Mouse (Mus musculus) mature B cell (primary cell): ENCODE measurements around the gene Dynlt1f.
"Not testable (repeated sequence)": the region's sequence is repeated elsewhere in the genome, so short reads cannot be mapped to it uniquely, and the experiment has no call there.

Experiments
- in situ Hi-C: fragments of 300-500 bp; cut with MboI; formaldehyde crosslinking; loops from 2 replicates; pipeline ENCODE4 v1.14.3; 2019

Dynlt1f gene

DNA sequence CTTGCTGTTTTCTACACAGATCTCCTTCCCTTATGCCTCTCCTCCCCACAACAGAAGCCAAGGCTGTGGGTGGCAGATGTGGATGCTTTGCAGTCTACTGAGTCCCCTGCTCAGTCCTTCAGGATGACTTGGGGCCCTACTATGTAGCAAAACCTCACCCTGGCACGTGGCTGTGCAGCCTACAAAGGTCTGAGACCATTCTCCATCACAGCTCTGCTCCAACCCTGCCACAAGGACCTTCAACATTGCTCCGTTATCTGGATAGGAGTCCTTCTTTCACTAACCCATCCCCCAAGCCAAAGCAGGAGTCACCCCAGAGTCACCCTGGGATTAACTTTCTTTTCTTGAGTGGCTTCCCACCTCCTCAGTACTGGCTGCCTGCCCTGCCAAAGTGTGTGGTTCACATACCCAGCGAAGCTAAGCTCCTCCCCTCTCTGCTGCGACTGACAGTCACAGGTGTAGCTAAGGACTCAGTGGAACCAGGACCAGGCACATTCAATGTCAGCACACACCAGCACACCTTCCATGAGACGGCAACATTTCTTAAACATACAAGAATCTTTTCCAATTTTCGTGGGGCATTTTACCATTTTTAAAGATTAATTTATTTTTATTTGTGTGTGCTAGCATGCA lies 30.7 kb downstream of the Dynlt1f start:
- in situ Hi-C loops: not testable (repeated sequence)

DNA sequence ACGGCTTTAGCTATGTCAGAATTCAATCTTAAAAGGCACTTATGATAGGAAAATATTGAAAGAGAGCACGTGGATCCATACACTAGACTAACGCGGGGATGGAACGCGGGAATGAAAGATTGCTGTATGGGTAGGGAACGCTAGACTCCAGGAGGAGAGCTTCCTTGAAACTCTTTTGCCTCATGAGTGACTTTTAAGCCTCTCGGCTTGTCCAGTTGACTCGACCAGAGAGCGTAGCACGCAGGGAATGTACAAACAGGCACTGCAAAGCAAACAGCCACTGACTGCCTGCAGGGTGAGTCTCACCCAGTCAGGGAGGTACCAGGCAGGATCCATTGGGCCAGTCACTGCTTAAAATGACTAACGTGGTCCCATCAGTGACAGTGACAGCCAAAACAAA lies 33.7 kb downstream of the Dynlt1f start:
- in situ Hi-C loops: not testable (repeated sequence)

DNA sequence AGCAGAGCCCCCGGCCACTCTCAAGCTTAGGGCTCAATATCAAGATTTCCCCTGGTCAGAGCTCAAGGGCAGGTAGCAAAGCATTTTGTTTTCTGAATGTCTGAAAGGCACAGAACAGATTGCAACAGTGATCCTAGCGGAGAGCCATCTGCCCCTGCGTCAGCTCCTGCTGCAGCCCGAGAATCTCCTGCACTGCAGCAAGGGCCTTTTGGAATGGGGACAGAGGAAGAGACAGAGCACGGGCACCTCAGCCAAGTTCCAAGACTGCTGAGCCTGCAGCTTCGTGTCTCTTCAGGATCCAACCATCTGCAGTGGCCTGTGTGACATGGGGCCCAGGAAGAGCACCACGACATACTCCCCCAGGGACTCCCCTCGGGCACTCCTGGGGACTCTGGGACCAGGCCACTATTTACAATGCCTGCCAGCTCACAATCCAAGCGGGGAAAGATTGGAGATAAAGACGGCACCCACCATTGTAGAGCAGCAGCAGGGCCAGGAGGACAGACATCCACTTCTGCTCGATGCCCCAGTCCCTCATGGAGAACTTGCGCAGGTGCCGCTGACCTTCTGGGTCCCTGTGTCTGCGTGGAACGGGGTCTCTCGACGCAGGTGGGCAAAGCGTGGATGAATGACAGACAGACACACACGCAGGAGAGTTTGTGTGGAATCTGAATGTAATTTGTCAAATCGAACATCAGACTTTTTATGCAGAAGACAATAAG lies 34.8 kb downstream of the Dynlt1f start:
- in situ Hi-C loops: not testable (repeated sequence)

DNA sequence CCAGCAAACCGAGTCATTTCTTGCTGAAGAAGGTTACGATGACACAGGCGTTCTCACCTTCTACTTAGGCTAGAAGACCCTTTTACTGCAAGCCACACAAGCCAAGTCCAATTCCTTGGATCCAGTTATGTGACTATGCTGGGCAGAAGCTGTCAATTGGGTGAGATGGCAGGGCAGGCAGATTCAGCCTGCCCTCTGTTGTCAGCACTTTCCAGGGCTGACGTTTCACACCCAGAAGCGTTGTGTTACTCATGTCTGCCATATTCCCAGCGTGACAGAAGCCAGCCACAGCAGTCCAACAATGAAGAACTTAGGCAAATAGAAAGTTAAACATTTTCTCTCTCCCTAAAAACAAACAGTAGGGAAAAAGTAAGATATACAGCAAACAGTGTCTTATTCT lies 35.7 kb downstream of the Dynlt1f start:
- in situ Hi-C loops: not testable (repeated sequence)

DNA sequence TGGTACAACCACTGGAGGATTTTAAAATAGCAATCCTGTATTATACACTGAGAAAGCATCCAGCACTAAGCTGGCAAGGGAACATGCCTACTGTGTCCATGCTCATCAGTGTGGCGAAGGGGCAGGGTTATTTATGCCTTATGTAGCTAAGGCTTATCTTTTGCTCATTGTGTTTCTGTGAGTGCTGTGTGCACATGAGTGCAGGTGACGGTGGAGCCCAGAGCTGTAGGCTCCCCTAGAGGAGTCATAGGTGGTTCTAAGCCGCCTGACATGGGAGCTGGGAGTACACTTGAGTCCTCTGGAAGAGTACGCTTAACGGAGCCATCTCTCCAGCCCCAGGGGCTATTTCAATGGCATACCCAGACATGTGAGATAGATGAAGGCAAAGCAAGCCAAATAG lies 36.4 kb downstream of the Dynlt1f start:
- in situ Hi-C loops: not testable (repeated sequence)

DNA sequence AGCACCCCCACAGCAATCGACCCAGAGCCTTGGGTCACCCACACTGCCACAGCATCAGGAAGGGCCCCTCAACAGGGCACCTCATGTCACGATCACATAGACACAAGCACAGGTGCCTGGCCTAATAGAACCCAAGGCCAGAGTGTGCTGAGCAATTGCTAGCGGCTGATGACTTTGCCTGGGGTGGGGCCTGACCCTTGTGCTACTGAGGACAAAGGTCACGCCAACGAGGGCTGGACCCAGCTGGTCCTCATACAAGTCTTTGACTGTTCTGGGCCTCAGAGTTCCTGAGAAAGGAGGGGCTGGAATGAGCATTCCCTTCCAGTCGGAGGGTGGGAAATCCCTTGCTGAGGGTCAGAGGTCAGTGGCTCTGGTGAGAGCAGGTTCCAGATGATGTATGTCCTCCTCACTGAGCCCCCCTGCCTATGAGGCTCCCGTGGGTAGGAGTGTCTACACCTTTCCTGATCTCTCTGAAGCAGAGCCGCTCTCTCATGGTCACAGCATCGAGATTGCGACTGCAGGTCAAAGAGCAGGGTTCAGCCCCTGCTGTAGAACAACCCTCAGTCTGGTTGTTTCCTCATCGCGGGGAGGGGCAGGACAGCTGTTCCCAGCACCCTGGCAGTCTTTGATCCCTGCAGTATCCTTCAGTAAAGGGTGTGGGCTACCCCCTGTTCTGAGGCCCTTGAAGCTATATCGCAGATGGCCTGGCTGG lies 37.9 kb downstream of the Dynlt1f start:
- in situ Hi-C loops: not testable (repeated sequence)

DNA sequence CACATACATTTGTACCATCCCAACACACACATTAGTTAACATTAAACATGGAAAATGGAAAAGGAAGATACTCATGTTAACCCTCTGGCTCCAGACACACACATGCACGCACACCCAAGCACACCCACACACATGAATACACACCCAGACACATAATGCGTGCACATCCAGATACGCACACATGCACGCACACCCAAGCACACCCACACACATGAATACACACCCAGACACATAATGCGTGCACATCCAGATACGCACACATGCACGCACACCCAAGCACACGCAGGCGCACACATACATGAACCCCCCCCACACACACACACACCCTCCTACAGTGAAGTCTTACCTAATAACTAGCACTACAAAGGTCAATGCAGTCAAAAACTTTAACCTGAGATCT lies 39.0 kb downstream of the Dynlt1f start:
- in situ Hi-C loops: not testable (repeated sequence)

DNA sequence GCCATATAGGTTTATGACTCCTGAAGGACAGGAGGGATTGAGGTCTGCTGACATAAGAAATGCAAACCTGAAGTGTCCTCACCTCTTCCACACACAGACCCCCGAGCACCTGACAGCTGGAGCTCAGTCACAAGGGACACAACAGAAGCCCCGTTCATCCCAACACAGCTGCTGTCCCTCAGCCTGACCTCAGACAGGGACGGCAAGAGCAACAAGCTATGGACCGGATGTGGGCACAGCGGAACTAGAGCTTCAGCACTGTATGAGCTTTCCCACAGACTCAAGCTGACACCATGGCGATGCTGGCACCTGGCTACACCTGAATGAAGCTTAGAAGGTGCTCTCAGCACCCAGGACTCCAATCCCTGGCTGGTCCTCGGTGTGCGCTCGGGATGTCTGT lies 41.4 kb downstream of the Dynlt1f start:
- in situ Hi-C loops: not testable (repeated sequence)

DNA sequence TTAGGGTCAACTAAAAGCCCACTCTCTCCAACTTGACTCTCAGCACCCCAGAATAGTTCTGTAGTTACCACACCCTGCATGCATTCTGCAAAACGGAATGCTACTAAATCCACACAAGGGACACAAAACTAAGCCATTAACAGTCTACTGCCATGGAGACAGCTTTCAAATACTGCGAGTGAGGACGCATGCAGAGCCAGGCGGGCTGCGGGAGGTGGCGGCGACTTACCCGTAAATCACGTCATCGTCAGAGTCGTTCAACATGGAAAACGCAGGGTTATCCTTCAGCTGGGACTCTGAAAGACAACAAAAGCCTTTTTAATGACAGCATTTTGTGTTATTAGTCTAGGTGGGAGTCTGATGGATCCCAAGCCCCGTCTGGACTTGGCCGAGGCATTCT lies 42.2 kb downstream of the Dynlt1f start:
- in situ Hi-C loops: not testable (repeated sequence)

DNA sequence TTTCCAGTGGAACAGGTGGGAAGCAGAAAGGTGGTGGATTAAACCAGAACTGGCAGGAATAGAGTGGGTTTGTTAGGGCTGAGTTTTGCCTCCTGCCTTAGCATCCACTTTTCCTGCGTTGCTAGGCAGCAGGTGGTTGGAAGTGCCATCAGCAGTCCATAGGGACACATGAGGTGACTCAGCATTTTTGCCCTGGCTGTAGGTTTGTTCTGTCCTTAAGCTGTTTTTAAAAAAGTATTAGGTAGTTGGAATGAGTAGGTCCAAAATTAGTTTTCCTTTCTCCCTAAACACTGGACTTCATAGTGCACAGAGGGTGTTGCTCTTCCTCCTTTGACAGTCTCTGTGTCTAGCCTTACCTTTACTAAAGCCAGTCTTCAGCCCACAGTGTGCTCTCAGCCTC lies 50.4 kb downstream of the Dynlt1f start:
- in situ Hi-C loops: not testable (repeated sequence)

DNA sequence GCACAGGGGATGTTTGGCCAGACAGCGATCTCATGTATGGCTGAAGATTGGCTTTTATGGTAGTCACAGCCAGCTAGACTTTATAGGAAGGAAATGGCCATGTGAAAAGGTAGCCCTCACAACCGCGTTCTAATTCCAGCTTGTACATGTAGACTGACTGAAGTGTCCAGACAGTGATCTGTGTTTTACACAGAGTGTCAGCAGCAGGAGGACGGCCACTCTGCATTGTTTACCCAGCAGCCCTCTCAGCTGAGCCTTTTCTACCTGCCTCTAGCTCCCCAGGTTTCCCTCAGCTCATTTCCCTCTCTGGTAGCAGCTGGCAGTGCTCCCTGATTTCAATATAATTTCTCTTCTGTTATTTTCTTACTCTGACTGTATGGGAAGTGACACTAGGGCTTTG lies 53.5 kb downstream of the Dynlt1f start:
- in situ Hi-C loops: not testable (repeated sequence)

DNA sequence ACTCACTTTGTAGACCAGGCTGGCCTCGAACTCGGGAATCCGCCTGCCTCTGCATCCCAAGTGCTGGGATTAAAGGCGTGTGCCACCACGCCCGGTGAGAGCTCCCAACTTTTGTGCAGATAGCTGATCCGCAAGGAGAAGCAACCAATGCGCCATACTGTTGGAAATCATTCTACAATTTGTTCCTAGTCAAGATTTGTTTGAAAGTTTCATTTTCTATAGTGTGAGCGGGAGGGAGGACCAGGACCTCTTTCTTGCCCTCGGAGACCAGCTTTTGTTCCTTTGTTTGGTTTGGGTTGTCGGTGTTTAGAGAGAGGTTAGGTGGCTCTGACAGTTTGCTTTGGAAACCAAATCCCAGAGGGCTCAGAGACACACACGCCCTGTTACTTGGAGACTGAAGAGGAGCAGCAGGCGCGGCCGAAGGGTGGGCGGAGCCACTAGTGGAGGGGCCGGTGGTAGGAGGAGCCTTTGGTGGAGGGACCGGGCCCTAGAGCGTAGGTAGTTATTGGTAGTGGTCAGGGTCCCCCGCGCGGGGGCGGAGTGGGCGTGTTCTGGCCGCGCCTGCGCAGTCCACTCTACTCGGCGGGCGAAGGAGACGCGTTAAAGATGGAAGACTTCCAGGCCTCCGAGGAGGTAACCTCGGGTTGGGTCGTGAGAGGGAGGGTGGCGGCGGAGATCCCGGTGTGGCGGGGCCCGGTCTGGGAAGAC lies 54.3 kb downstream of the Dynlt1f start, which contains the start of gene Dynlt1c:
Dynlt1c (plus strand) TSS at position 468 of the 708 bp plus-strand sequence.
- in situ Hi-C loops: not testable (repeated sequence)

DNA sequence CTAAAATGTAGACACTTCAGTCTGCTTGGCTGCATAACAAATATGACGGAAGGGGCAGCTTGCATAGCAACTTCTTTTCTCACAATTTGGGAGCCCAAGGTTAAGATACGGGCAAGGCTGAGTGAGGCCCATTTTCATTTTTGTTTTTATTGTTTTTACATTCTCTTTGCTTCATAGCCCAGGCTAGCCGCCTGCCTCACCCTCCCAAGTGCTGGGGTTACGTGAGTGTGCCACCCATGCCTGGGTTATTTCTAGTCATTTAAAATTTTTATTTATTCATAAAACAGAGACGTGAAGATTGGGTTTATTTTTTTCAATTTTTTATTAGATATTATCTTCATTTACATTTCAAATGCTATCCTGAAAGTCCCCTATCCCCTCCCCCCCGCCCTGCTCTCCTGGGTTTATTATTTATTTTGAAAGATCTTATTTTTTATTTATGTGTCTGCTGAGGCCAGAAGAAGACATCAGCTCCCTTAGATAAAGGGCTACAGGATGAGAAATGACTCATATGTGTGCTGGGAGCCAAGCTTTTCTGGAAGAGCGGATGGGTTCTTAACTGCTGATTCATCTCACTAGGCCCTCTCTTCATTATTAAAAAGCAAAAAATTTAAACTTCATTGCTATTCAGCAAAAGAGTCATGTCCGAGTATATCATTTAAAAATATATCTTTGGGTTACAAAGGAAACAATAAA lies 55.3 kb downstream of the Dynlt1f start:
- in situ Hi-C loops: not testable (repeated sequence)

DNA sequence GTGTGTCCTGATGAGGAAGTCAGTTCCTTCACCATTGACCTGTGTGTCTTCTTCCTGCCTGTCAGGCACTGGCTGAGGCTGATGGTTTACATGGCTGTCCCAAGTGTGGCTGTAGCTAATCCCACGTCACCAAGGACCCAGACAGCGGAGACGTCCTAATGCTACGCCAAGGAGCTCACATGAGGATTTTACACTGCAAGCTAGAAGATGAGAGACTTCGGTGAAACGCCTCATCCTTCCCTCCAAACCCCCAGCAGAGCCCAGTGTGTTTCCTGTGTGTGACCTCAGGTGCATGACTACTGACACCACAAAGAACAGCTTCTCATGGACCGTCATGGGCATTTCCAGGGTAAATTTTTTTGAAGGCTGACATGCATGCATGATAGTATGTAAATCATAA lies 57.3 kb downstream of the Dynlt1f start:
- in situ Hi-C loops: not testable (repeated sequence)
